Mouse (Mus musculus): ENCODE measurements around the gene Sfxn3.

GRCm38 (mm10) chr19:45015518-45016281 lies 31.6 kb upstream of the Sfxn3 start:
- TF ChIP-seq POLR2A (IDR thresholded peaks at IDR 0.05; ENCODE audit: insufficient read length, low read depth) (no peak), MYOG (IDR thresholded peaks at IDR 0.05; ENCODE audit: control insufficient read depth in 1 of 3, insufficient read depth in 1 of 3, insufficient read length in 2 of 3, low read depth in 2 of 3) (no peak), USF1 (IDR thresholded peaks at IDR 0.05; ENCODE audit: low read depth) (peak; percentile 68), MAX (IDR thresholded peaks at IDR 0.05; ENCODE audit: low read depth) (no peak), POLR2AphosphoS2 (IDR thresholded peaks at IDR 0.05; ENCODE audit: insufficient read length, low read depth) (peak; percentile 48), CEBPB (IDR thresholded peaks at IDR 0.05; ENCODE audit: insufficient read depth, poor library complexity, severe bottlenecking) (no peak), E2F4 (IDR thresholded peaks at IDR 0.05; ENCODE audit: insufficient read depth) (no peak), TCF3 (IDR thresholded peaks at IDR 0.05; ENCODE audit: insufficient read length, low read depth) (no peak), SRF (IDR thresholded peaks at IDR 0.05; ENCODE audit: control insufficient read depth, insufficient read length, low read depth) (no peak), TCF12 (IDR thresholded peaks at IDR 0.05; ENCODE audit: insufficient read depth, poor library complexity, severe bottlenecking) (no peak)
